Mouse (Mus musculus): ENCODE data around the gene Ssbp3. TPM values are rescaled to one million over a fixed set of nuclear protein-coding genes. Genes with fewer than 3 reads are reported as not detected.

Gene Ssbp3
- polyA plus RNA-seq, 1 experiment from 2014 or later, result 134 TPM

DNA sequence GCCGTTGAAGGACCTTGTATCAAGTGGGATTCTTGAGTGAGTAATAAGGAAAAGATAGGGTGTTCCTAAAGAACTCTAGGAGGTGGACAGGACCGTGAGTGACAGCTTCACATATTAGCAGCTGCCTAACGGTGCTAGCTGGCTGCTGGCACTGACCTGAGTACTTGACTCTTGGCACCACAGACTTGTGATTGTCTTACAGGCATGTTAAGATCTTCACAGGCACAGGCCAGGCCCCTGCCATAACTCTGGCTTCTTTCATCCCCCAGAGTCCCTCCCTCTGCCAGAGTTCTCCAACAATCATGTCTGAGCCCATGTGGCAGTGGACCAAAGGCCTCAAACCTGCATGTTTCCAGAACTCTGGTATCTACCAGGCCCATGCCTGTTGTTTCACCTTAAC is 108.0 kb downstream of the Ssbp3 start:
- peaks cover 74% of the 10 kb centered on the region for H3K36me3 ChIP-seq (replicated peaks)
- 84% methylated on average over 3 of the region's 3 CpGs for WGBS
- H3K27me3 ChIP-seq (ENCODE audit: poor library complexity, severe bottlenecking), result no peaks in the 10 kb centered on the region
- DNase-seq (ENCODE audit: extremely low spot score, low spot score), result no peak
- no peak overlapping the region for H3K27ac ChIP-seq
- no peaks in the 10 kb centered on the region for H3K9me3 ChIP-seq
- peaks cover 94% of the 10 kb centered on the region for H3K4me1 ChIP-seq
- H3K4me3 ChIP-seq, result no peak overlapping the region

DNA sequence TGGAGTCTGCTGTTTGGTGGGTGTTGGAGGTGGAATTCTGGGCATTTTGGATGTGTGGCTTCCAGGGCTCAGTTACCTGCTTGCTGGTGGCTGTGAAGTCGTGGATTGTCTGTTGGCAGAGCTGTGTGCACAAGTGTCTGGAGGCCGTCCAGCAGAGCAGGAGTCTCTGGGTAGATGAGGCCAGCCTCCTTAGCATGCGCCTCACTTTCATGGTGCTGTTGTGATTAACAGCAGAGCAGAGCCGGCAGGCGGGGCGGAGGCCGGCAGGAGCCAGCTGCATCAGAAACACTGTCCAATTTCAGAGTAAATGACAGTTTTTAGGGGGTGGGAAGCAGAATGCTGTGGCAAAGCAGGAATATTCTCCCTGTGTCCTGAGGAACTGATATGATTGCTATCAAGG is 108.5 kb downstream of the Ssbp3 start:
- Histone ChIP-seq H3K27ac (no peak overlapping the region), H3K4me1 (peaks cover 94% of the 10 kb centered on the region), H3K4me3 (no peak overlapping the region), H3K9me3 (no peaks in the 10 kb centered on the region), H3K27me3 (ENCODE audit: poor library complexity, severe bottlenecking) (no peaks in the 10 kb centered on the region), H3K36me3 (replicated peaks) (peaks cover 70% of the 10 kb centered on the region)
- WGBS, result 80% methylated on average over 7 of the region's 7 CpGs
- no peak for DNase-seq (ENCODE audit: extremely low spot score, low spot score)

DNA sequence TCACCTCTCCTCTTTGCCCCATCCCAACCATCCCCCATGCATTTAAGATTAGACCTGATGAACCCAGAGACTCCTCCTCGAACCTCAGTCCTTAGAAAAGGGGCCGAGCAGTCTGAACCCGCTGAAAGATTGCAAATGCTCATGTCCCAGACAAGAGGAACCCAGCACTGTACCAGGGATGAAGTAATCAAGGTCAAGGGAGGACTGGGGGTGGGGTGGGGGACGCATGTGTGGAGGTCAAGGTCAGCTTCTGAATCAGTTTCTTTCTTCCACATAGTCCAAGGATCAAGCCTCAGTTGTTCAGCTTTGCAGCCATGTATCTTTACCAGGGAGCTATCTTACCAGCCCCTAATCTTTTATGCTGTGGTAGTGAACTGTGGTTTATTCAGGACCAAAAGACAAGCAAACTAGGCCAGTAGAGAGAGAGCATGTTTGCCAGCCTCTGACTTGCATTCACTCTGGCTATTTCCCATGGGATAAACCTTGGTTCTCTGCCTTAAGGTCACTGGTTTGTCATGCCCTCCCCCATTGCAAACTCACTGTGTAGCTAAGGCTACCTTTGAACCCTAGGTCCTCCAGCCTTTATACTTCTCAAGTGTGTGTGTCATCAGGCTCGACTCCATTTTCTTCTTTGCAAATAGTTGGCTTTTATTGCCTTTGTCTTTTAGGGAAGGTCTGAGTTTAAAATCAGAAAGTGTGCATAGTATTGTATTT is 109.9 kb downstream of the Ssbp3 start:
- no peaks in the 10 kb centered on the region for H3K9me3 ChIP-seq
- no peak for DNase-seq (ENCODE audit: extremely low spot score, low spot score)
- H3K27me3 ChIP-seq (ENCODE audit: poor library complexity, severe bottlenecking), result no peaks in the 10 kb centered on the region
- 85% methylated on average over 5 of the region's 5 CpGs for WGBS
- peak overlapping the region; percentile 46; the same call in 1 of the 2 replicates for H3K27ac ChIP-seq
- H3K36me3 ChIP-seq (replicated peaks), result peaks cover 67% of the 10 kb centered on the region
- peaks cover 94% of the 10 kb centered on the region for H3K4me1 ChIP-seq
- H3K4me3 ChIP-seq, result no peak overlapping the region

GRCm38 (mm10) chr4:107021464-107021863 is 111.0 kb downstream of the Ssbp3 start:
- Histone ChIP-seq H3K36me3 (replicated peaks) (peaks cover 67% of the 10 kb centered on the region), H3K9me3 (no peaks in the 10 kb centered on the region), H3K4me3 (no peak overlapping the region), H3K27ac (peak overlapping the region; percentile 27; the same call in 1 of the 2 replicates), H3K4me1 (peaks cover 93% of the 10 kb centered on the region), H3K27me3 (ENCODE audit: poor library complexity, severe bottlenecking) (no peaks in the 10 kb centered on the region)
- DNase-seq (ENCODE audit: extremely low spot score, low spot score), result no peak
- WGBS, result 75% methylated on average over 3 of the region's 3 CpGs

- DNase-seq (ENCODE audit: extremely low spot score, low spot score), result no peak
- Histone ChIP-seq H3K4me1 (peaks cover 70% of the 10 kb centered on the region), H3K4me3 (no peak overlapping the region), H3K27me3 (ENCODE audit: poor library complexity, severe bottlenecking) (no peaks in the 10 kb centered on the region), H3K36me3 (replicated peaks) (peaks cover 77% of the 10 kb centered on the region), H3K27ac (no peak overlapping the region), H3K9me3 (no peaks in the 10 kb centered on the region)
- WGBS, result 76% methylated on average over 7 of the region's 7 CpGs
These were observed 114.4 kb downstream of the Ssbp3 start for GRCm38 (mm10) chr4:107024899-107025298.

- H3K9me3 ChIP-seq, result no peaks in the 10 kb centered on the region
- no peak overlapping the region for H3K27ac ChIP-seq
- no peaks in the 10 kb centered on the region for H3K27me3 ChIP-seq (ENCODE audit: poor library complexity, severe bottlenecking)
- WGBS, result 87% methylated on average over 5 of the region's 5 CpGs
- H3K36me3 ChIP-seq (replicated peaks), result peaks cover 81% of the 10 kb centered on the region
- no peak for DNase-seq (ENCODE audit: extremely low spot score, low spot score)
- no peak overlapping the region for H3K4me3 ChIP-seq
- peaks cover 65% of the 10 kb centered on the region for H3K4me1 ChIP-seq
These were observed 114.9 kb downstream of the Ssbp3 start for GRCm38 (mm10) chr4:107025369-107025768.

- Histone ChIP-seq H3K36me3 (replicated peaks) (peaks cover 86% of the 10 kb centered on the region), H3K4me3 (no peak overlapping the region), H3K27ac (no peak overlapping the region), H3K27me3 (ENCODE audit: poor library complexity, severe bottlenecking) (no peaks in the 10 kb centered on the region), H3K4me1 (peaks cover 55% of the 10 kb centered on the region), H3K9me3 (no peaks in the 10 kb centered on the region)
- WGBS, result 75% methylated on average over 8 of the region's 8 CpGs
- no peak for DNase-seq (ENCODE audit: extremely low spot score, low spot score)
These were observed 116.0 kb downstream of the Ssbp3 start for GRCm38 (mm10) chr4:107026451-107026850.

GRCm38 (mm10) chr4:107035689-107036088 is 125.2 kb downstream of the Ssbp3 start:
- DNase-seq (ENCODE audit: extremely low spot score, low spot score), result no peak
- Histone ChIP-seq H3K4me1 (peaks cover 7% of the 10 kb centered on the region), H3K27ac (no peak overlapping the region), H3K27me3 (ENCODE audit: poor library complexity, severe bottlenecking) (no peaks in the 10 kb centered on the region), H3K36me3 (replicated peaks) (peaks cover 97% of the 10 kb centered on the region), H3K9me3 (no peaks in the 10 kb centered on the region), H3K4me3 (no peak overlapping the region)
- 96% methylated on average over 4 of the region's 4 CpGs for WGBS

DNA sequence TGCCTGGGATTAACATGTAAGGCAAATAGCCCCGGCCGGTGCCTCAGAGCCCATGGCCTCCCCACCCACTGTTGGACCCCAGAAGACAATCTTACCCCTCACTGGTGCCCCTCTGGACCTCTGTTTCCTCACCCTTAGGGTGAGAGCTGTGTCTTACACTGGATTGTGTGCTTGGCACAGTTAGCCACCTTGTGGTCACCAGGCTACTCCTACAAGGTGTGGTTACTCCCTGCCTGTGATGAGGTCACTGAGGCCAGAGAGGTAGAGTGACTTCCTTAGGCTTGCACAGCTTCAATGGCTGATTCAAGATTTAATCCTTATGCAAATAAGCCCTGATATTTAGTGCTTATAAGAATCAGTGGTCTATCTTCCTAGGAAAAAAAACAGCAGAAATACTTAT is 126.5 kb downstream of the Ssbp3 start:
- H3K27me3 ChIP-seq (ENCODE audit: poor library complexity, severe bottlenecking), result no peaks in the 10 kb centered on the region
- WGBS, result 98% methylated on average over 2 of the region's 2 CpGs
- DNase-seq (ENCODE audit: extremely low spot score, low spot score), result no peak
- no peaks in the 10 kb centered on the region for H3K9me3 ChIP-seq
- peaks cover 97% of the 10 kb centered on the region for H3K36me3 ChIP-seq (replicated peaks)
- peaks cover 7% of the 10 kb centered on the region for H3K4me1 ChIP-seq
- H3K27ac ChIP-seq, result no peak overlapping the region
- no peak overlapping the region for H3K4me3 ChIP-seq

DNA sequence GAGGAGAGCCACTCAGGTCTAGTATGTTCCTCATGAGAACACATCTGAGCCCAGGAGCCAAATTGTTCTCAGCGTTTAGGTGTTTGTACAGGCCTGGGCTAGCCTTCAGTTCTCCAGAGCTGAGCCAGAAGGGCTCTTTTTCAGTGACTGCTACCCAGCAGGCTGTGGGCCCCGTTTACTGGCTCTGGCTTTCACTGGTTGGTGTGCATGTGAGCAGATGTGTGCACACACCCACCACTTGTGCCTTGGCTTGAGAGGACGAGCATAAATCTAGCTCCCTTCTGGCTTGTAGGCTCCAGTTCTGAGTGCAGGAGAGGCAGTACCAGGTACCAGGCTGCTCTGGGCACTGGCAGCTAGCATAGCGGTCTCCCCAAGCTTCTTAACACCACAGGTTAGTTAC is 127.8 kb downstream of the Ssbp3 start:
- H3K27ac ChIP-seq, result no peak overlapping the region
- DNase-seq (ENCODE audit: extremely low spot score, low spot score), result no peak

DNA sequence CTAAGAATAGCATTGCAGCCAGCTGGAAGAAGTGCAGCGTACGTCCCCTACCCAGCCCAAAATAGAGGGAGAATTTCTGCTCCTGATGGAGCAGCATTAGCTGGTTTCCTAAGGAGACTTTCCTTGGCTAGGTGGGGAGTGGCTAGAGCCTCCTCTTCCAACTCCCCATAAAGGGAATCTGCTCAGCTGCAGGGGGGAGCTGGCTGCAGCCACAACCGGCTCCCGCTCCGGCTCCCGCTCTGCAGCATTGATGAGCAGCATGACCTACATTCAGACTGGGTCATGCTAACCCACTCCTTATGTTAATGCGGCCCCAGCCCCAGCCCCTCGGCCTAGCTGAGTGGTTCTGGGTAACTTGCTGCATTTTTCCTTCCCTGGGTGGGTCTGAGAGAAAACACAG is 128.8 kb downstream of the Ssbp3 start:
- 90% methylated on average over 8 of the region's 8 CpGs for WGBS
- no peak for DNase-seq (ENCODE audit: extremely low spot score, low spot score)
- Histone ChIP-seq H3K4me1 (peaks cover 7% of the 10 kb centered on the region), H3K4me3 (no peak overlapping the region), H3K27me3 (ENCODE audit: poor library complexity, severe bottlenecking) (no peaks in the 10 kb centered on the region), H3K36me3 (replicated peaks) (peaks cover 99% of the 10 kb centered on the region), H3K9me3 (no peaks in the 10 kb centered on the region), H3K27ac (peak overlapping the region; percentile 21; the same call in 1 of the 2 replicates)

More for the DNA sequence above, 127.8 kb downstream of the Ssbp3 start:
- Histone ChIP-seq H3K27me3 (ENCODE audit: poor library complexity, severe bottlenecking) (no peaks in the 10 kb centered on the region), H3K4me3 (no peak overlapping the region), H3K36me3 (replicated peaks) (peaks cover 99% of the 10 kb centered on the region), H3K4me1 (peaks cover 7% of the 10 kb centered on the region), H3K9me3 (no peaks in the 10 kb centered on the region)
- WGBS, result 87% methylated on average over 4 of the region's 4 CpGs

DNA sequence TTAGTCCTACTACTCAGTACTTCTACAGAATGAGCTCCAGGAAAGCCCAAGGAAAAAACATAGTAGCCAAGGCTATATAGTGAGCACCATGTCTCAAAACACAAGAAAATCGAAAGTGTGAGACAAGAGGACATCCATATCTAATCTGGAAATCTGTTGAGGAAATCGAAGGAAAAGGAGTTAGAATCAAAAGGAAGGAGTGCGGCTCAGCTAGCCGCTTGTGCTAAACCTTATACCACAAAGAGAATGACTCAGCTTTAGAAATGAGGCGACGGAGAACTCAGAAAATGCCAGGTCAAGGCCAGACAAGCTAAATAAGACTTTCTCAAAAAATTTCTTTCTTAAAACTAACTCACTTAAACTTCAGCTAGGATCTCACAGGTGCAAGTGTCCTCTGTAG is 131.8 kb downstream of the Ssbp3 start:
- H3K9me3 ChIP-seq, result no peaks in the 10 kb centered on the region
- H3K4me1 ChIP-seq, result peaks cover 7% of the 10 kb centered on the region
- H3K4me3 ChIP-seq, result no peak overlapping the region
- H3K36me3 ChIP-seq (replicated peaks), result peaks cover 100% of the 10 kb centered on the region
- WGBS, result 96% methylated on average over 6 of the region's 6 CpGs
- no peak overlapping the region for H3K27ac ChIP-seq
- no peaks in the 10 kb centered on the region for H3K27me3 ChIP-seq (ENCODE audit: poor library complexity, severe bottlenecking)
- no peak for DNase-seq (ENCODE audit: extremely low spot score, low spot score)

DNA sequence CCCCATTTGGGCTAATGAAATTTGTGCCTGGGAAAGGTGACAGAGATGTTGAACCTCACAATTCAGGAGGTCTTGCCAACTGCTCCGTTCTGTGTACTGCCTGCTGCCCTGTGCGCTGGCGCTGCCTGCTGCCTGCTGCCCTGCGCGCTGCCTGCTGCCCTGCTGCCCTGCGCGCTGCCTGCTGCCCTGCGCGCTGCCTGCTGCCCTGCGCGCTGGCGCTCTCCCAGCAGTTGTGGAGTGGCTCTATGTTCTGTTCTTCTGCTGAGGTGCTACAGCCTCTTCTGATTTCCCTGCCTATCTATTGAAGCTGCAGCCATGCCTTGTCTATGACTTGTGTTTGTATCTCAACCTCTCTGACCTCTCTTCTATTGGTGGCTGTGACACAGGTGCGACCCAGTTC is 134.7 kb downstream of the Ssbp3 start:
- Histone ChIP-seq H3K36me3 (replicated peaks) (peaks cover 95% of the 10 kb centered on the region), H3K4me3 (no peak overlapping the region), H3K27ac (no peak overlapping the region), H3K27me3 (ENCODE audit: poor library complexity, severe bottlenecking) (no peaks in the 10 kb centered on the region), H3K4me1 (peaks cover 6% of the 10 kb centered on the region; the same call in 1 of the 2 replicates), H3K9me3 (no peaks in the 10 kb centered on the region)
- DNase-seq (ENCODE audit: extremely low spot score, low spot score), result no peak
- WGBS, result 98% methylated on average over 13 of the region's 13 CpGs
